Mouse (Mus musculus): ENCODE data around the gene Tnks2.

DNA sequence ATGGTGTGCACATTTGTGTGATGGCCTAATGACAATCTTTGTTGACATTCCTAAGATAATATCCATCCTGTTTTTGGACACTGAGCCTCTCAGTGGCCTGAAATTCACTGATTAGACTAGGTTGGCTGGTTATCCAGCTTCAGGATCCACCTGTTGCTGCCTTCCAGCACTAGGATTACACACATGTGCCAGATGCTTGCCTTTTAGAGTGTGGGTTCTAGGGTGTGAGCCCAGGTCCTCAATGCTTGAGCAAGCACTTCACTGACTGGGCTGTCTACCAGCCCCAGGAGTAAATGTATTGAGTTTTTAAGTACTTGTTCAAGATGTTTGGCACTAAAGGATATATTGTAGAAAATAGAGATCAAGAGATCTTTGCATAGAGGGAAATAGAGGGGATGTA lies 104.0 kb downstream of the Tnks2 start:
- no peak for TF ChIP-seq POLR2A (IDR thresholded peaks at IDR 0.05; ENCODE audit: borderline replicate concordance, extremely low read depth, low read depth, low read length)
- no peak for TF ChIP-seq CTCF (IDR thresholded peaks at IDR 0.05; ENCODE audit: insufficient read depth, low read length)

All from lung, adult 2 months (tissue).